Mouse (Mus musculus): ENCODE data around the gene Klhl23.

DNA sequence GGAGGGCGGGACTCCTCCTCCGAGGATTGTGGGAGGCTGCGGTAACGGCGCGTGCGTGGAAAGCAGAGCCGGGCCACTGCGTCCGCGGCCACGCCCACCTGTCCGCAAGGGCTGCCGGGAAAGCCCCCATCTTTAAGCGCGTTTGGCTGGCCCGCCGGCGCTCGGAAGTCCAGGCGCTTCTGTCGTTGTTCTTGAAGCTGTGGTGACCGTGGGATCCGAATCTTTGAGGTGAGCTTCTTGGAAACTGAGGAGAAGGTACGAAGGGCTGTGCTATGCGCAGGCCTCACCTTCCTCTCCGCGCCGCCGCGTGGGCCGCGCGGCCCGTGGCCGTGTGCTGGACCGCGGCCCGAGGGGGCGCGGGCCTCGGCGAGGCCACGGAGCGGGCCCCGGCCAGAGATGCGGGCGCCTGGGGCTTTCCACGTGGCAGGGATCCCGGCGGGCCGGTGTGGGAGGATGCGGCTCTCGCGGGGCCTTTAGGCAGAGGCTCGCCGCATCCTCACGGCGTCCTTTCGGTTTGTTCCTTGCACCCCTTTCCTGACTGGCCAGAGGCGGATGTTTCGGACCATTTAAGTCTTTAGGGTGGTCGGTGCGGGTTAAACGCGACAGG lies 39.8 kb downstream of the Klhl23 start, which contains the start of gene Ssb:
- no peak for TF ChIP-seq GATA1 (IDR thresholded peaks at IDR 0.05; ENCODE audit: low read length)
- TF ChIP-seq TAL1 (IDR thresholded peaks at IDR 0.05; ENCODE audit: low read length), result no peak

Data from erythroblast, embryonic 14.5 days (primary cell).